Mouse (Mus musculus) olfactory bulb, adult 2 months (tissue): ENCODE results near the gene Btaf1.

Experiments used
- CTCF ChIP-seq: fragments of 200-500 bp; IDR thresholded peaks from 2 replicates; pipeline ENCODE4 v1.5.1; 2012; ENCODE audit warnings: low read depth, mild to moderate bottlenecking, low read length, moderate library complexity; ENCODE audit not compliant: insufficient read depth
- POLR2A ChIP-seq: fragments of 200-500 bp; IDR thresholded peaks from 2 replicates; pipeline ENCODE4 v1.6.1; 2012; ENCODE audit warnings: mild to moderate bottlenecking, low read depth, low read length, moderate library complexity; ENCODE audit not compliant: insufficient read depth

DNA sequence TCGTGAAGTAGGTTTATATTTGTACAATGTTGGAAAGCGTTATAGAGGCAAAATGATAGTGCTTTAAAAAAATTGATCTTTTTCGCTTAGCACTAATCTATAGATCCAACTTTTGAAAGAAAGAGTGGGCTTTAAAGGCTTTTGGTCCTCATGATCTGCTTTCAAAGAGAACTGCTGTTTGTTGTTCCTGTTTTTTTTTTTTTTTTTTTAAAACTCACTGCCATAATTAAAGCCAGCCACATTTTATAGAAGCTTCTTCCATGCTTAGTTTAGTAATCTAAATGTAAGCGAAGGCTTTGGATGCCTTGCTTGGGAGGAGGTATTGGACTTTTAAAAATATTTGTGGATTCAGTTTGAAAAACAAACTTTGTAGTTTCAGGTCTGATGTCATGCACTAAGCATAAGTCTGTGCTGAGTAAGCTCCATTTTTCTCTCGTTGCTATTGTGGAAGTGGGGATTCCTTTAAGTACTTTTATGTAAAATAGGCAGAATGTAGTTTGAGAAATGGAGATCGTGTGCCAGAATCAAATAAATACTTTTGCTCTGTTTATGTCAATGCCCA, 2.0 kb downstream of the Btaf1 start:
- no peak for TF ChIP-seq CTCF
- TF ChIP-seq POLR2A, result no peak
